Mouse (Mus musculus): ENCODE data around the gene Nav3.

Gene Nav3

DNA sequence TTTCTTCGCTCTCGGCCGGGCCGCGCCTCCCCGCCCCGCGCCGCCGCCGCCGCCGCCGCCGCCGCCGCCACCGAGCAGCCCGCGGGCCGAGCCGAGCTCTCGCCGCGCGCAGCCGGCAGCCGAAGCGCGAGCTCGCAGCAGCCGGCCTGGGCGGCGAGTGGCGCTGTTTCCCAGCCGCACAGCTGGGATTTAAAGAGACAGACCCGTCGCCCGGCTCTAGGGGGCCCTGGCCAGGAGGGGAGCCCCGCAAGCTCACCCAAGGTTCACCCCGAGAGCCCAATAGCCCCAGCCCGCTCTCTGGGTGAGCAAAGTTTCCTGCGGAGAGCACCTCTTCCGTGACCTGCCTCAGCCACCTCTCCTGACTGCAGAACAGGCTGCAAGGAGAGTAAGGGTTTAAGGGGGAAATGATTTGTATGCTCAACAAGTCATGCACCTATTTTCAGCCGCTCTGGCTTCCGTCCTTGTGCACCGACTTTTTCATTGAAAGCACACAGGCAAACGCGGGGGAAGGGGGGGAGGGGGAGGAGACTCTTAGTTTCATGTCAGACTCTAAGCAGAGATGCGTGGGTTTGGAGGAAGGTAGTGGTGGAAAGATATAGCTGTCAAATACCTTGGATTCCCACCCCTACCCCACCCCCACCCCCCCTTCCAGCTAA is at the start of gene Nav3:
Gene Nav3 (minus strand): TSS at position 367 of the 656 bp plus-strand sequence.
- ATAC-seq (ENCODE audit: low TSS enrichment), result peak; percentile 85

DNA sequence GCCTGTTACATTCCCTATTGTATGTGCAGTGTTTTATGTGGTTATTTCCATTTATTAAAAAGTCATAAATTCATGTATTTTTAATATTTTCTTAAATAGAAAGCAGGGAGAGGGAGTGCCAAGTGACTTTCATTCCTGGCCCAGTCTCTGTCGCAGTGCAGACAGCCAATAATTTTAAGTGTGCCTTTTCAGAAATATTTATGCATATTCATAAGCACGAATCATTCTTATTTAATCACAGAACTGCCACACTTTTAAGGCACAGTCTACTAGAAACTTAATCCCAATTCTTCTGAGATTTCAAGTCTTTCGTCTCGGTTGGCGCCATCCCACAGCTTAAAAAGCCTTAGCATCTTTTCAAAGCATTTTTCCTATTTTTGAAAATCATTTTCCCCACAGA is 29.3 kb upstream of the Nav3 start:
- ATAC-seq (ENCODE audit: low TSS enrichment), result 0 out of 2 replicates have a peak, but pooled peaks have one; percentile 13

DNA sequence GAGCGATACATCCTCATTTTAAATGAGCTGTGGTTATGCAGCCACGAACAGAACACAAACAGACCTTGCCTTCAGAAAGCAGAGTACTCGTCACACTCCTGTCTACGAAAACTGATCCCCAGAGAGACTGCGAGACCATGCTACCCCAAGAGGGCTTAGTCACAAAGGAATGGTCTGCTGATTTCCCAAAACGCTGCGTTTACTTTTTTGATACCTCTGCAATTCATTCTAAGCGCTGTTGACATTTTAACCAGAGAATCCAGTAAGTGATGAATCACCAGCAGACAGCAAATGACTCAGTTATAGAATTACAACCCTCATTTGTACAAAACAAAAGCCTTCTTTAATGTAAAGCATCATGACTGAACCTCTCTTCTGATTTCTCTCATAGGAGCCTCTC is 28.8 kb upstream of the Nav3 start:
- peak; percentile 63 for ATAC-seq (ENCODE audit: low TSS enrichment)

DNA sequence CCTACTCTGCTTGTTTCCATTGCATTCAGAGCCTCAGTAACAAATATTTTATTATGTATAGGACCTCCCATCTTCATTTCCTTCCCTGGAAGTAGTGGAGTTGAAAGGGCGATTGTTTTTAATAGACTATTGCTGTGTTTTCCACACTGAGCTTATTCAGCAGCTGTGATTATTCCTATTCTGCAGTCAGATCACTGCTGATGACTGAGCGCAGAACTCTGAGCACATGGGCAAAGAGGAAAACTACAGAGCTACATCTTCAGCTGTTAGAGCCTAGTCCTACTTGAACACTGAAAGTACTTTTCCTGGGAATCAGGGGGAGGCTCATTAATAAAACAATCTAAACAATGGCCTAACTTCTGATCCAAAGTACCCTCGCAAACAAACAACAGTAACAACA is 23.2 kb upstream of the Nav3 start:
- peak; percentile 51 for ATAC-seq (ENCODE audit: low TSS enrichment)

GRCm38 (mm10) chr10:110477689-110478314 is 21.8 kb upstream of the Nav3 start:
- peak; percentile 89 for ATAC-seq (ENCODE audit: low TSS enrichment)

DNA sequence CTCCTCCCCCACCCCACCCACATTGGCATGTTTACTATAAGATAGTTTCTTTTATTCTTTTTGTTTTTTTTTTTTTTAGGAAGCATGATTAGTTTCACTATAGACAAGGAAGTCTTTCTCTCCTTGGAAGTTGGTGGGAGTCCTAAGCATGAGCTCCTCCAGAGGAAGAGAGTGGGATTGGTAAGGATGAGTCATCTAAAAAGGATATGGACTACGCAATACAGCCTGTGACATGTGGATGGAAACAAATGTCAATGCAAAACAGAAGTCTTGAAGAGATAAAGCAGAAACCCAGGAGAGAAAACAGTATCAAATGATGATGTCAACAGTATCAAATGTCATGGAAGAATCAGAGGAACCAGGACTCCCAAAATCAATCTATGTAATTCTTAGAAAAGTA is 18.1 kb upstream of the Nav3 start:
- no peak for ATAC-seq (ENCODE audit: low TSS enrichment)

- peak; percentile 90 for ATAC-seq (ENCODE audit: low TSS enrichment)
Observed at GRCm38 (mm10) chr10:110469445-110469844, 13.4 kb upstream of the Nav3 start.

GRCm38 (mm10) chr10:110455063-110455837 is 754 bp downstream of the Nav3 start:
- peak; percentile 58 for ATAC-seq (ENCODE audit: low TSS enrichment)

DNA sequence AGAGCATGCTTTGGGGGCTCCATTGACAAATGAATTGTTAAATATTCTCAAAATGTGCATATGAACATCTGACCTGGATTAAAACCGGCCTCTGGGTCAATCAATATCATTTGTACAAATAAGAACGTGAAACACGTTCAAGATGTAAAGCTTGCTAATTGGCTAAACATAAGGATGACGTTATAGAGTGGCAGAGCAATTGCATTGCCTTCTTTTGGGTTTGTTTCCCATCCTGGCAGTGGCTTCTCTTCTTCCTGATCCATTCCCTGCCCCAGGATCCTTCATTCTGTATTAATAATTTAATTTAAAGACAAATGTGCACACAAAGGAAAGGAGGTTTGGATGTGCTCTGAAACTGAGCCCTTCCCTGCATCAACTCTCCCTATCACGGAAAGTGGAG is 2.4 kb downstream of the Nav3 start:
- no peak for ATAC-seq (ENCODE audit: low TSS enrichment)

GRCm38 (mm10) chr10:110440396-110440795 is 15.6 kb downstream of the Nav3 start:
- ATAC-seq (ENCODE audit: low TSS enrichment), result peak; percentile 97

DNA sequence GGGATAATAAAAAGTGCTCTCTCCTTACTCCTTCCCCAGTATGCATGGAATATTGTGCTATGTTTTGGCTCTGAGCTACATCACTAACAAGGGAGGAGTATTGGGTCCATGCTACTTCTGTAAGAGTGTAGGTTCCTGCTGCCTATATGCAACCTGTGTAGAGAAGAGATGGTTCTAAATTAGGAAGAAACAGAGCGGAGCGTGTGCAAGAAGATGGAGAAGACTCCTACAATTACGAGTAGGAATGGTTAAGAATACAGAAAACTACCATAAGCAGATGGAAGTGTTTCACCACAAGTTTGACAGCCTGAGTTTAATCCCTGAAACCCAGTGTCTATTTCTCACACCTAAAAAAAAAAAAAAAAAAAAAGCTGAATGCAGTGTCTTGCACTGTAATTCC is 24.9 kb downstream of the Nav3 start:
- ATAC-seq (ENCODE audit: low TSS enrichment), result peak; percentile 67

- ATAC-seq (ENCODE audit: low TSS enrichment), result 0 out of 2 replicates have a peak, but pooled peaks have one; percentile 11
Observed at GRCm38 (mm10) chr10:110429578-110429977, 26.4 kb downstream of the Nav3 start.

DNA sequence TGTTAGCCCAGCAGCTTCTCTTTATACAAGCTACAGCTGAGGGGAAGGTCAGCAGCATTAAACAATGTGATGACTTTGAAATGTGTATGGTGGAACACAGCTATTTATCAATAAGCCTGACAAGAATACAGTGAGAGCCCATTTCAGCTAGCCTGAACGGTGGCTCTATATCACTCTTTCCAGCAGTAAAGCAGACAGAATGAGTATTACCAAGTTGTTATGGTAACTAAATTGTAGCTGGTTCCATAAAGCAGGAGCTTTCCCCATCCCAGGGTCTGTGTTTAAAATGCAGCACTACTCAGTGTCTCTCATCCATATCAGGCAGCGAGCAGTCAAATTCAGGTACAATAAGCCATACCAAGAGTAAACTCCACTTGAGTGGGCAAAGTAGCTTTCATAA is 27.0 kb downstream of the Nav3 start:
- 0 out of 2 replicates have a peak, but pooled peaks have one; percentile 8 for ATAC-seq (ENCODE audit: low TSS enrichment)

DNA sequence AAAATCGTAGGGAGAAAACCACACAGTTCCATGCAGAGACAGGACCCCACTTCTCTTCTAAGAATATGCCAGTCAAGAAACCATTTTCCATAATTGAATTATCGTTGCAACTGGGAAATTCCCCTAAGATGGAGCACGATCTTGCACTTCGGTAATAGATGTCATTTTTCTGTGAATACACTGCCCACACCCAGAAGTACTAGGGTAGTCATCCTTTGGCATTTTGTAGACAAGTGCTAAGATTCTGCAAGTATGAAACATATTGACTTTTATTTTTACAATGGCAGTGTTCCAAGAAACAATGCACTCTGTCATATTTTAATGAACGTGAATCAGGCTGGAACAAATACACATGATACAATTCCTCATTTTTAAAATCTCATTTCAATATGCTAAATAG is 34.5 kb downstream of the Nav3 start:
- ATAC-seq (ENCODE audit: low TSS enrichment), result peak; percentile 64

GRCm38 (mm10) chr10:110417003-110417402 is 39.0 kb downstream of the Nav3 start:
- ATAC-seq (ENCODE audit: low TSS enrichment), result no peak

DNA sequence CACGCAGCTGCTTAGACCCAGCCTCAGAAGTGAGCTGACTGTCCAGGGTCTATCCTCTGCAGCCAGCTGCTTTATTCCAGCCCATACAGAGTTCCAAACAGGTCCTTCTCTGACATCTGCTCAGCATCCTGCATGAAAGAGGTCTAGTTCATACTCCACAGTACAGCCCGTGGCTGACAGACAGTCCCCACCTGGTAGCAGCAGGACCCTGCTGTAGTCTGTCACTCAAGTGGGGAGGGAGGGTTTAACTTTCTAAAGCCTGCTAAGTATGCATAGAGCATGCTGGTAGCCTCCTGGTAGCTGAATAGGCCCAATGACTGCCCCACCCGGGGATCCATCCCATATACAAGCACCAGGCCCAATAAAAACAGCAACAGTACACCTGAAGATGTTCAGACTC is 40.4 kb downstream of the Nav3 start:
- 0 out of 2 replicates have a peak, but pooled peaks have one; percentile 17 for ATAC-seq (ENCODE audit: low TSS enrichment)

DNA sequence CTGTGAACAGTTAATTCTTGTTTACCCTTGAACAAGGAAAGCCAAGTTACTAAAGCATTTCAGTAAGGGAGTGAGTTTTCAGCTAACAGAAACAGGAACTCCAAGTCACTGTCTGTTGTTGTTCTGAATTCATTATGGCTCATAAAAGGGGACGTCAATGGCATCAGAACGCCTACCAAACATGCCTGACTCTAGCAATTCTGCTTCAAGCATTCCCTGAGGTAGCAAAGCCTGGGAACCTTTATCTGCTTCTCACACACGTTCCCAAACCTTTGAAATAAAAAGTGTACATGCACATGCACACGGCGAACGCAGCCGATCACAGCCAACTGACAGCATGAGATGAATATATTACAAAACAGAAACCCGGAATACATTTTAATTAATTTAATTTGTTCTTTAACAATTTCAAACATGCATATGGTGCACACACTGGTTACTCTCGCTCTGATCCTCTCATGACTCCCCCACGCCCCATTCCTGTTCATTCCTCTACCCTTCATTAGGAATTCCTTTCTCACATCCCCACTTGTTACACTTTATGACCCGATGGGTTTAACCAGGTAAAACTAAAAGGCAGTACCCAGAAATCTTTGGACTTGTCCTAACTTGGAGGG is 42.6 kb downstream of the Nav3 start:
- ATAC-seq (ENCODE audit: low TSS enrichment), result peak; percentile 59; the same call in 1 of the 2 replicates

DNA sequence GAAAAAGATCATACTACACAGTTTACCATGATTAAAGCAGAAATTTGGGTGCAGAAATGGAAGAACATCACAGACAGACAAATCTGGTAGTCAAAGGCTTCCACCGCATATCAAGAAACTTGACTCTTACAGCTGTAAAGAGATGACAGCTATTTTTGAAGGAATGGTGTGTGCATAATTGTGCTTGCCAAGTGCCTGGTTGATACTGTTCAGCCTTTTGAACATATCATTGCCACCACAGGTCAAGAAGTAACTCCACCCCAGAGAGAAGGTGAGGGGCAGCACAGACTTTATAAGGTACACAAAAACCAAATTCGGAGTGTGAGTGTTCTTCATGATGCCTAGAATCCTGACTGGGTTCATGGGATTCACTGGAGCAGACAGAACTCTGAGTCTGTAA is 53.1 kb downstream of the Nav3 start:
- ATAC-seq (ENCODE audit: low TSS enrichment), result no peak

GRCm38 (mm10) chr10:110400642-110401041 is 55.4 kb downstream of the Nav3 start:
- no peak for ATAC-seq (ENCODE audit: low TSS enrichment)

DNA sequence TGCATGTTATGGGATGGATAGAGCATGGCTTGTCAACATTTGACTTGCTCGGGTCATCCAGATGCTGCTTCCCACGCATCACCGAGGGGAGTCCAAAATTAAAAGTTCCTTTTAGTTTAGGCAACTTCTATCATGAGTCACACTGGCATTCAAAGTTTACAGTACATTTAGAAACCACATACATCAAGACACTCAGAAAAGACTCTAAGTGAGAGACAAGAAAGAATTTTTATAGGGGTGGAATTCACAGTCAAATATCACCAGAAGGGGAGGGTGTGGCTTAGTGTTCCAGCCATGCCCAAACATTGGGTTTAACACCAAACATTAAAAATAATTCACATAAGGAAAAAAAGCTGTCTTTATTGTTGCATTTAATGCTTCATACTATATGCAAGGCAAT is 57.4 kb downstream of the Nav3 start:
- peak; percentile 65 for ATAC-seq (ENCODE audit: low TSS enrichment)

DNA sequence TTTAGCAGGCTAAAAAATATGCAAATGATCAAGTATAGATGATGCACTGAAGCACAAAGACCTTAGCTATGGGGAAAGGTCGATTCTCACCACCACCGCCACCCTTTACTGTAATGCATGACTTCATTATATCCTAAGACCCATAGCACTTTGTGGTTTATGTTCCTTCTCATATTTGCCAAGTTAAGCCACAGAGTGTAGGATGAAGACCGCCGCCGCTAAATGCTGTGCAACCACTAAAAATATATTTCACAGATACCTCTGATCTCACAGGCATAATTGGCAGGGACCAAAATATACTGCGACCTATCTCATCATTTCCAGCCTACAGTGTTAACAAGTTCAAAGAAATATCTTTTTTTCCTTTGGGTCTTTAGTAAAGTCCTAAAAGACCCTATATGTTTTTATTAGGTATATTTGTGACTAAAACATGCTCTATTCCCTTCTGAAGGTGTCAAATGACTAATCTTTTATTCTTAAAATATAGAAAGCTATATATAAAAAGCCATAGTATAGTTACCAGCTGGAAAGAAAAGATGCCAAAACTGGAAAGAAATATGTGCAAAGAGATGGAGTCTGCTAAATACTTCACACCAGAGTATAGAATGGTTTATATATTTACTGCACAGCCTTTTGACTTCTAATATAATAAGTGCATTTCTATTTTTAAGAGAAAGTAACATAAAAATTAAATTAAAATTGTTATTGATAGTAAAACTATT is 69.4 kb downstream of the Nav3 start:
- peak; percentile 66 for ATAC-seq (ENCODE audit: low TSS enrichment)

Data from frontal cortex, adult (tissue).